Mouse (Mus musculus): ENCODE results near the gene Art4. TPM values are rescaled to one million over a fixed set of nuclear protein-coding genes. Genes with fewer than 3 reads are reported as not detected.

The Art4 gene
- polyA plus RNA-seq (2015; fragmentation: Nextera tagmentation; extraction: Ambion mirVana) = 3.0 and 3.3 TPM in 2 replicates

DNA sequence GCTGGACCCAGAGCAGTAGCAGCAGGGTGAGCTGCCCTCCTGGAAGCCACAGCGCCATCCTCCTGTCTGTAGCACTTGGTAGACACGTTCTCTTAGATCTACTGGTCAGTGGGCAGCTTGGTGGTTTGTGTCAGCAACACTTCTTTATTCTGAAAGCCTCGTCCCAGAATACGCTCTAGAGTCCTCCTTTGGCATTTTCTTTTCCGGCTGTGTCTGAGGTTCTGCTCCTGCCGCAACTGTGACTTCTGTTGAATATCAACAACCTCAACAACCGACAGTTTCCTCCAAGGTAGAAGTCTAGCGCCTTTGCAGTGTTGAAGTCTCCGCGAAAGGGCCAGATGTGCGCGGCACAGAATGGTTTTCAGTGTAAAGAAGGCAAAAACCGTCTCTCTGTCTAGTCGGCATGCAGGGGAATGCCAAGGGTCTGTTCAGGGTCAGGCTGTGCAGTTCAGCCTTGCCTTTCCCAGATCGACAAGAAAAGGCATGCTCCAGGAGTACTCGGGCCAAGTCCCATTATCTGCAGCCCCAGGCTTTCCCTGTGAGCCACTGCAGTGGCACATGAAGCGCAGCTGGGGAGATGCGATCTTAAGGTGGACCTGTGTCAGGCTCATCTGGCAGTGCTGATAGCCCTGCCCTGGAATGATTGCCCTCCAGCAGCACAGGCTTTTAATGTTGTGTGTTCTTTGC is at the start of gene Art4:
Gene Art4 (minus strand): TSS at position 548 of the 687 bp plus-strand sequence.
- H3K27ac ChIP-seq (replicated peaks) = peak within 1 kb of the TSS; percentile 19
- no peaks in the 10 kb centered on the region for H3K27me3 ChIP-seq
- H3K4me2 ChIP-seq (replicated peaks) = peak within 1 kb of the TSS; percentile 28
- H3K9ac ChIP-seq = no peak within 1 kb of the TSS
- WGBS = 48% methylated on average over 18 of the region's 18 CpGs
- ATAC-seq (ENCODE audit: insufficient number of reproducible peaks, low FRiP score, low TSS enrichment, low read depth) = no peak; the same call in 1 of the 2 replicates
- no peaks in the 10 kb centered on the region for H3K9me3 ChIP-seq (replicated peaks)
- H3K4me1 ChIP-seq = peaks cover 22% of the 10 kb centered on the region
- H3K36me3 ChIP-seq = no peaks in the 10 kb centered on the region
- H3K4me3 ChIP-seq (replicated peaks) = peak within 1 kb of the TSS; percentile 21

DNA sequence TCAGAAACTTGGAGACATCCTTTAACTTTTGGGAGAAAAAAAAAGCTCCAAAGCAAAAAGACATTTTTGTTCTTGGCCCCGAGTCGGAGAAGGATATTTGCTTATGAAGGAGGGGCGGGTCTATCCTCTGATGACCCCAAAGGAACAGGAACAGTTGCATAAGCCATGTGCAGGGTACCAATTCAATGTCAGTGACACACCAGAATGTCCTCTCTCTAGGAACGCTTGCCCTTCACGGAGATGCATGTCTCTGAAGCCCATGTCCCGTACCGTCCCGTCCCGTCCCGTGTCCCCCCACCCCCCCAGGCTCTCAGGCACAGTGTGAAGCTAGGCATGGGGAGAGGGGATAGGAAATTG is 49.4 kb upstream of the Art4 start:
- no peak overlapping the region; the same call in 1 of the 2 replicates for H3K4me2 ChIP-seq (replicated peaks)
- ATAC-seq (ENCODE audit: insufficient number of reproducible peaks, low FRiP score, low TSS enrichment, low read depth) = 0 out of 2 replicates have a peak, but pooled peaks have one; percentile 21
- H3K9me3 ChIP-seq (replicated peaks) = no peaks in the 10 kb centered on the region
- H3K27ac ChIP-seq (replicated peaks) = peak overlapping the region; percentile 74
- 45% methylated on average over 10 of the region's 10 CpGs for WGBS
- H3K9ac ChIP-seq = no peak overlapping the region
- H3K4me1 ChIP-seq = peaks cover 33% of the 10 kb centered on the region
- H3K27me3 ChIP-seq = no peaks in the 10 kb centered on the region
- no peak overlapping the region for H3K4me3 ChIP-seq (replicated peaks)
- H3K36me3 ChIP-seq = no peaks in the 10 kb centered on the region

DNA sequence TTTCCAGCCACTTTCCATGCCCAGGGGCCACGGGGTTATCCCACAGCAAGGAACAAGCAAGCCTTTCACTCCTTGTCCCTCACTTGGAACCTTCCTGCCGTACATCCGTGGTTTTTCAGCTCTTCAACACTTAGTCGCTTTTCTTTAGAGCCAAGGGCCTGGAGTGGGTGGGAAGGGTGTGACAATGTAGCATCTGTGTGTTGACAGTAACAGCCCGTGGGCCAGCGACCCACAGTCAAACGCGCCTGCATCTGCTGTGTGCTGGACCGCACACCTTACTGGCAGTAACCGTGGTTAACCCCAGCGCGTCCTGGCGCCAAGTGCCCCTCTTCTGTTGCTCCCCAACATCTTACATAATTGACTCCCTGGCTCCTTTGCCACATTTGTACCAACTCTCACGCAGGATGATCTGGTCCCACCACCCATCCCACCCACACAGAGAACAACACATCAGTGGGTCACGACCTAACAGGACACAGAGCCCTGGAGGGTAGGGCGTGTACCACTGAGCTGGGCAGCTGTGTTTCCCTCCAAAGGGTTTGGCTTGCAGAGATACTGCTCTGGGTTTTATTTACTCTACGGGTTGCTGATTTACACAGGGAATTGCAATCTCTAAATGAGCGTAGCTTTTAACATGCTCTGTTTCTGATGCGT is 48.9 kb upstream of the Art4 start:
- Histone ChIP-seq H3K4me1 (peaks cover 33% of the 10 kb centered on the region), H3K4me2 (replicated peaks) (no peak overlapping the region), H3K27me3 (no peaks in the 10 kb centered on the region), H3K9ac (no peak overlapping the region), H3K4me3 (replicated peaks) (no peak overlapping the region), H3K27ac (replicated peaks) (peak overlapping the region; percentile 74), H3K9me3 (replicated peaks) (no peaks in the 10 kb centered on the region), H3K36me3 (no peaks in the 10 kb centered on the region)
- 56% methylated on average over 19 of the region's 19 CpGs for WGBS
- peak; percentile 54; the same call in 1 of the 2 replicates for ATAC-seq (ENCODE audit: insufficient number of reproducible peaks, low FRiP score, low TSS enrichment, low read depth)

DNA sequence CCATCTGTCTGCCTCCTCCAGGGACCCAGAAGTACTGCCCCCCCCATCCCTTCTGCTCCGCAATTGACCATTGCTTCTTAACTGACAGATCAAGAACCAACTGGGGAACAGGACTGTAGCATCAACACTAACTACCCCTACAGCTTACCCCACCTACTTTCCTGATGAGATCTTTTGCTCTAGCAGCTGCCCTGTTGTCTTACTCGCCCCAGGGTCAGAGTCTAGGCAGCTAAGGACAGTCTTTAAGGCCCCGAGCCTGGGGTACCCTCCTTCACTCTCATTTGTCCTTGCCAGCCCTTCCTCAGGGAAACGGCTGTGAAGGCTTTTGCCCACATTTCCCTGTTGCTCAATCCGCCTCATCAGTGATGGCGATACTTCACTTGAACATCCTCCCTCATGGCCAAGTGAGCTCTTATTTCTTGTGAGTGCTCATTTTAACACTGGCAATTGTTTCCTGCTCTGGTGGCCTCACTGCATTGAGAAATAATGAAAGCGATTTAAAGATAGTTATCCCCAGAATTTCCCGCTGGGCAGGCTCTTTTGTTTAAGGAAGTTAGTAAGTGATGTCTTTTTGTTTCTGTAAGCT is 46.4 kb upstream of the Art4 start:
- Histone ChIP-seq H3K27me3 (no peaks in the 10 kb centered on the region), H3K9me3 (replicated peaks) (no peaks in the 10 kb centered on the region), H3K27ac (replicated peaks) (no peak overlapping the region), H3K36me3 (no peaks in the 10 kb centered on the region), H3K4me2 (replicated peaks) (no peak overlapping the region), H3K4me1 (peaks cover 24% of the 10 kb centered on the region), H3K9ac (no peak overlapping the region), H3K4me3 (replicated peaks) (no peak overlapping the region)
- no peak for ATAC-seq (ENCODE audit: insufficient number of reproducible peaks, low FRiP score, low TSS enrichment, low read depth)
- WGBS = 60% methylated on average over 8 of the region's 8 CpGs

DNA sequence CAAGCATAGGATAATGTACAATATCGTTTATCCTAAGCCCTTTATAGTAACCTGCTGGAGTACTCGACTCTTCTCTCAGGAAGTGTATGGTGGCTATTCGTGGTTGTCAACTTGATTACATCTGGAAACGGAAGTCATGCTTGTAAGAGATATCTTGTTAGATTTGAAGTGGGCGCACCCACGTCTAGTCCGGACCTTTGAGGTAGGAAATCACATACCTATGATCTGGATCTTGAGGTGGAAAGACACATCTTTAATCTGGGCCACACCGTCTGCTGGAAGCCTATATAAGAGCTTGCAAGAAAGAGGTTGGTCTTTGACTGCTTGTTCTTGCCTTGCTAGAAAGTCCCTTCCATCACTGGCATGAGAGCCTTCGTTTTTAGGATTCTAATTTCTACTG is 45.0 kb upstream of the Art4 start:
- Histone ChIP-seq H3K9me3 (replicated peaks) (no peaks in the 10 kb centered on the region), H3K4me2 (replicated peaks) (no peak overlapping the region), H3K4me1 (peaks cover 32% of the 10 kb centered on the region), H3K36me3 (no peaks in the 10 kb centered on the region), H3K9ac (no peak overlapping the region), H3K27ac (replicated peaks) (no peak overlapping the region), H3K27me3 (no peaks in the 10 kb centered on the region), H3K4me3 (replicated peaks) (no peak overlapping the region)
- no peak for ATAC-seq (ENCODE audit: insufficient number of reproducible peaks, low FRiP score, low TSS enrichment, low read depth)
- WGBS = 82% methylated on average over 9 of the region's 9 CpGs

DNA sequence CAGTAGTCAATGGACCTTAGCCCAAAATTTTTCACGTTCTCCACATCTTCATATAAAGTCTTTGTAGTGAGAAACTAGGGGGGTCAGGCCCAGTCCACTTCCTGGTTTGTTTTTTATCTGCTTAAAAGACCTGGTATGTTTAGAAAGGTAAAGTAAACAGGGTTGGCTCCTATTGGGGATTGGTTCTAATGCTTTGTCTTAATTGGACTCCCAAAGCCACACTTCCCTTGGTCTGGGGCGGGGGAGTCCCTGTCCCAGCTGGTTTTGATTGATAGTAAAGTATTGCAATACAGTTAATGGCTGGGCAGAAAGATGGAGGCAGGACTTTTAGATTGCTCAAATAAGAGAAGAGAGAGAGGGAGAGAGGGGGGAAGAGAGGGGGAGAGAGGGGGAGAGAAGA is 43.5 kb upstream of the Art4 start:
- Histone ChIP-seq H3K9ac (no peak overlapping the region), H3K9me3 (replicated peaks) (no peaks in the 10 kb centered on the region), H3K36me3 (no peaks in the 10 kb centered on the region), H3K4me2 (replicated peaks) (no peak overlapping the region), H3K27me3 (no peaks in the 10 kb centered on the region), H3K4me1 (peaks cover 18% of the 10 kb centered on the region; the same call in 1 of the 2 replicates), H3K27ac (replicated peaks) (no peak overlapping the region), H3K4me3 (replicated peaks) (no peak overlapping the region)
- WGBS = 69% methylated on average over 2 of the region's 2 CpGs
- no peak for ATAC-seq (ENCODE audit: insufficient number of reproducible peaks, low FRiP score, low TSS enrichment, low read depth)

DNA sequence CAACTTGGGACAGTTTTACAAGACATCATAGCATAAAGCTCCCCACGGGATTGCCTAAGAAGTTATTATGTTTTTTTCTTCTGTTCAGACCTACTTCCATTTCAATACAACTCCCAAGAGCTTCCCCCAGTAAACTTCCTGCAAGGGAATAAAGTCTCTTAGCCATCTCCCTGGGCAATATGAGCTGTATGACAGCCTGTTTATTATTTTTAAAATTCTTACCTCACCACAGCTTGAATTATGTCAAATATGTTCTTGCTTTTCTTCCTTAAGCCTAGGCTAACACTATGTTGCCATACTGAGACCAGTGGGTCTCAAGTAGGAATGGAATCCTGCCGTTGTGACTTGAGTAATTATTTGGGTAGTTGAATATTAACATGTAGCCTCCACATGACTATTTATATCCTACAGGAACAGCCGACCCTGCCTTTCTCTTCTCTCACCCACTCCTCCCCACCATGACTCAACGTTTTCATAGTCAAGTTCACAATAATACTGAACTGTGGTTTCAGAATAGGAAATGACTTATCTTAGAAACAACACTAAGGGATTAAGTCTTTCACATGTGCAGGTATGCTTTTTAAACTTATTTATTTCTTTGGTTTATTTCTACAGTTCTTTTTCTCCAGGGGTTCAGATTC is 43.0 kb upstream of the Art4 start:
- H3K36me3 ChIP-seq = no peaks in the 10 kb centered on the region
- WGBS = 71% methylated on average over 4 of the region's 4 CpGs
- ATAC-seq (ENCODE audit: insufficient number of reproducible peaks, low FRiP score, low TSS enrichment, low read depth) = no peak
- H3K4me3 ChIP-seq (replicated peaks) = no peak overlapping the region
- H3K27me3 ChIP-seq = no peaks in the 10 kb centered on the region
- H3K27ac ChIP-seq (replicated peaks) = no peak overlapping the region
- no peak overlapping the region for H3K4me2 ChIP-seq (replicated peaks)
- H3K9me3 ChIP-seq (replicated peaks) = no peaks in the 10 kb centered on the region
- no peak overlapping the region for H3K9ac ChIP-seq
- peaks cover 18% of the 10 kb centered on the region; the same call in 1 of the 2 replicates for H3K4me1 ChIP-seq

DNA sequence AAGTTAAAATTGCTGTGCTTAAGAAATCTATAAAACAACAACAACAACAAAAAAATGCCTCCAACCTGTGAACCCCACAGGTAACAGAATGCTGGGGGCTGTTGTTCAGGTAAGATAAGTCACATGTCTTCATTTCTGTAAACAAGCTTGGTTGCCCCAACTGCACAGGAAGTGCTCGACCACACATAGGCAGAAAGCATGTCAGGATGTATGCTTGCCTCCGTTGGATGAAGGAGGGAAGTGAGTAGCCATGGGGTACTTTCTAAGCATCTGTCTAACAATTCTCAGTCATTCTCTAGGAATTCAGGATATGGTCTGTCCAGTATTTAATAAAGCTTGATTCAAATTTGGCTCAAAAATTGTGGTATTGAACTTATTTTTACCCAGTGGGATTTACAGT is 41.4 kb upstream of the Art4 start:
- ATAC-seq (ENCODE audit: insufficient number of reproducible peaks, low FRiP score, low TSS enrichment, low read depth) = no peak
- no peak overlapping the region for H3K4me3 ChIP-seq (replicated peaks)
- H3K4me2 ChIP-seq (replicated peaks) = no peak overlapping the region
- H3K9me3 ChIP-seq (replicated peaks) = no peaks in the 10 kb centered on the region
- H3K36me3 ChIP-seq = no peaks in the 10 kb centered on the region
- no peak overlapping the region for H3K27ac ChIP-seq (replicated peaks)
- H3K27me3 ChIP-seq = no peaks in the 10 kb centered on the region
- H3K9ac ChIP-seq = no peak overlapping the region
- WGBS = 76% methylated on average over 2 of the region's 2 CpGs
- H3K4me1 ChIP-seq = peaks cover 23% of the 10 kb centered on the region

DNA sequence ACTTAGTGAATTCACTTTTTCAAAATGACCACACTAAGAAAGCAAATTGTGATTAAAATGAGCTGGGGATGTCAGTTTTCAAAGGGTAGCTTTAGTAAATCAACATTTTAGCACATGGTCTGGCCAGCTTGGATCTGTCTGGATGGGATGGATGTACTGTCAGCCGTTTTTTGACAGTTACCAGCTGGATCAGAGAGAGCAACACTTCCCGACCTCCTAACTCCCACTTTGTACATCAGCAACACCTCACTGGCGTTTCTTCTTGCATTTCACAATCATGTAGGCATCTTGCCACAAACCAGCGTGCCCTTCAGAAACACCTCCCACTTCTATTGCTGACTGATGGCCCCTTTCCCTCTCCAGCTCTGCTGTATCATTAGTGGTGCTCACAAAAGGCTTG is 40.7 kb upstream of the Art4 start:
- Histone ChIP-seq H3K9me3 (replicated peaks) (no peaks in the 10 kb centered on the region), H3K36me3 (no peaks in the 10 kb centered on the region), H3K9ac (no peak overlapping the region), H3K4me3 (replicated peaks) (no peak overlapping the region), H3K4me1 (peaks cover 20% of the 10 kb centered on the region), H3K27ac (replicated peaks) (peak overlapping the region; percentile 5), H3K27me3 (no peaks in the 10 kb centered on the region), H3K4me2 (replicated peaks) (no peak overlapping the region)
- 43% methylated on average over 4 of the region's 4 CpGs for WGBS
- ATAC-seq (ENCODE audit: insufficient number of reproducible peaks, low FRiP score, low TSS enrichment, low read depth) = no peak

DNA sequence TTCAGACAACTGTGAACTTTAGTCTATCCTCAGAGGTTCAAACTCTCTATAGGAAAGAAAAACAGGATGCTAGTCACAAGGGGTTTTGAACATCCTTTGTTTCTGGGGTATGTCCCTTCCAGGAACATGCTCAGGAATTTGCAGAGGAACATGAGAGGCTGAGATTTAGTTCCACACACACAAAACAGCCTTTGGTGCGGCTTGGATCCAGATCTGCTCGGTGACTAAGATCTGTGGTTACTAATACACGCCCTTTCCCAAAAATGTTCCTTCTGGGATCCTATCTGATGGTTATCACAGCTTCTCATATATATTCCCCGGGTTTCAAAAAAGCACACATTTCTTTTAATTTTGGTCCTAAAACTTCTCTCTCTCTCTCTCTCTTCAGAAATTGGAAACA is 40.3 kb upstream of the Art4 start:
- H3K27ac ChIP-seq (replicated peaks) = peak overlapping the region; percentile 5
- H3K36me3 ChIP-seq = no peaks in the 10 kb centered on the region
- no peaks in the 10 kb centered on the region for H3K9me3 ChIP-seq (replicated peaks)
- no peak for ATAC-seq (ENCODE audit: insufficient number of reproducible peaks, low FRiP score, low TSS enrichment, low read depth)
- WGBS = 41% methylated on average over 4 of the region's 4 CpGs
- peaks cover 20% of the 10 kb centered on the region for H3K4me1 ChIP-seq
- H3K27me3 ChIP-seq = no peaks in the 10 kb centered on the region
- H3K4me3 ChIP-seq (replicated peaks) = no peak overlapping the region
- H3K9ac ChIP-seq = no peak overlapping the region
- H3K4me2 ChIP-seq (replicated peaks) = no peak overlapping the region

All from embryonic facial prominence, embryonic 15.5 days (tissue).